Mouse (Mus musculus): ENCODE measurements around the gene Ephb2.

- no peak for TF ChIP-seq POLR2A (IDR thresholded peaks at IDR 0.05; ENCODE audit: low read depth, low read length)
- TF ChIP-seq CTCF (IDR thresholded peaks at IDR 0.05; ENCODE audit: extremely low read depth, insufficient read length, insufficient replicate concordance, low read depth, low read length) = no peak
Observed at GRCm38 (mm10) chr4:136779156-136779555, 56.6 kb downstream of the Ephb2 start.

All from small intestine, adult 2 months (tissue).